Mouse (Mus musculus): ENCODE data around the gene Kcnk3.

- TF ChIP-seq CTCF (IDR thresholded peaks at IDR 0.05; ENCODE audit: insufficient read depth, low read length) (no peak), POLR2A (IDR thresholded peaks at IDR 0.05; ENCODE audit: borderline replicate concordance, extremely low read depth, low read depth, low read length) (no peak)
Observed at GRCm38 (mm10) chr5:30622841-30623185, 34.8 kb downstream of the Kcnk3 start.

Measured in lung, adult 2 months (tissue).